Mouse (Mus musculus) right cerebral cortex, postnatal 25 days (tissue): ENCODE results near the gene R3hdml.

Experiments
- DNase-seq: peaks from one replicate; pipeline ENCODE4 v3.0.0; 2022

Gene R3hdml

GRCm38 (mm10) chr2:163541568-163542182, 49.6 kb downstream of the R3hdml start:
- DNase-seq, result no peak

- no peak for DNase-seq
Measured at GRCm38 (mm10) chr2:163542674-163543073, 50.6 kb downstream of the R3hdml start.

- no peak for DNase-seq
Measured at GRCm38 (mm10) chr2:163546623-163547318, 54.7 kb downstream of the R3hdml start.

- no peak for DNase-seq
Measured at GRCm38 (mm10) chr2:163548822-163549221, 56.7 kb downstream of the R3hdml start.

GRCm38 (mm10) chr2:163549786-163550185, 57.7 kb downstream of the R3hdml start:
- DNase-seq, result no peak
